8 mouse cellular contexts compared by ENCODE assay signal in the genomic region with DNA sequence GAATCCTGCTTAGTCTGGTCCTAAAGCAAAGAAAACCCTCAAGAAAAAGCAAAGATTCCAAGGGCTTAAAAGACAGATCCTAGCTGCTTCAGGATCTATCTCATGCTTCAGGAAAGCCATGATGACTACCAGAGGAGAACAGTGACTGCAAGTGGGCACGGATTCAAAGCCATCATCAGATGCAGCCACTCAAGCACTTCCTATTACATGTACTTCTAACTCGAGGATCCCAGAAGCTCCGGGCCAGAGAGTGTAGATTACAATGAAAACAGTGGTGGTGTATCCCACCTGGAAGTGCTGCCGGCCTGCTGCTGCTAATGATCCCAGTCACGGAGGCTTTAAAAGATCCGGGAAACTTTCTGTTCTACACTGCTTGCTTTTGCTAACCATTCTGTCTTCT. TPM values are rescaled to one million over a fixed set of nuclear protein-coding genes. Genes with fewer than 3 reads are reported as not detected.
DNase-seq lines count a peak whose midpoint lies in the region; ATAC-seq lines count a peak whose summit lies in the region.

No protein-coding gene starts in this region.

- no peak for ATAC-seq in megakaryocyte, adult 5-6 weeks (ENCODE audit: poor library complexity, severe bottlenecking)
- ATAC-seq in heart, embryonic 14.5 days (ENCODE audit: insufficient number of reproducible peaks, insufficient read depth, low FRiP score, low read depth), result no peak
- no peak for ATAC-seq in liver, embryonic 13.5 days (ENCODE audit: low read depth)
- no peak for ATAC-seq in stomach, embryonic 14.5 days (ENCODE audit: insufficient number of reproducible peaks, insufficient read depth, low FRiP score, low read depth)
- no peak for ATAC-seq in erythroid progenitor cell, adult 5-6 weeks (replicated peaks; ENCODE audit: low FRiP score, poor library complexity, severe bottlenecking)

- peak overlapping the region; percentile 99; the same call in 1 of the 2 replicates for H3K9ac ChIP-seq in heart, embryonic 14.5 days (ENCODE audit: low read length)
- peak overlapping the region; percentile 99 for H3K9ac ChIP-seq in liver, embryonic 13.5 days
- H3K9ac ChIP-seq in stomach, embryonic 14.5 days (replicated peaks; ENCODE audit: low read depth, low read length), result no peak overlapping the region; the same call in 1 of the 2 replicates

- H3K27ac ChIP-seq in heart, embryonic 14.5 days (replicated peaks in 1 of 2; ENCODE audit: control insufficient read depth in 1 of 2, insufficient read depth in 1 of 2, low read depth in 2 of 2, low read length in 2 of 2), result peak overlapping the region in 1 of 2 experiments; percentile 9; a peak in 1 of 4 replicates
- peak overlapping the region; percentile 53; the same call in 1 of the 2 replicates for H3K27ac ChIP-seq in liver, embryonic 13.5 days
- no peak overlapping the region for H3K27ac ChIP-seq in stomach, embryonic 14.5 days (ENCODE audit: low read length)

- no peaks in the 10 kb centered on the region for H3K27me3 ChIP-seq in megakaryocyte, embryonic 14.5 days (replicated peaks)
- H3K27me3 ChIP-seq in heart, embryonic 14.5 days (ENCODE audit: control insufficient read depth, insufficient read depth, low read length), result no peaks in the 10 kb centered on the region
- H3K27me3 ChIP-seq in liver, embryonic 13.5 days, result no peaks in the 10 kb centered on the region
- H3K27me3 ChIP-seq in stomach, embryonic 14.5 days (ENCODE audit: control insufficient read depth, insufficient read depth, low read length), result no peaks in the 10 kb centered on the region

- peaks cover 14% of the 10 kb centered on the region for H3K36me3 ChIP-seq in megakaryocyte, embryonic 14.5 days (replicated peaks; ENCODE audit: low read length)
- 0 out of 2 replicates have a peak, but pooled peaks cover 7% of the 10 kb centered on the region for H3K36me3 ChIP-seq in heart, embryonic 14.5 days (ENCODE audit: control insufficient read depth, insufficient read depth, low read length)
- no peaks in the 10 kb centered on the region for H3K36me3 ChIP-seq in liver, embryonic 13.5 days
- no peaks in the 10 kb centered on the region for H3K36me3 ChIP-seq in stomach, embryonic 14.5 days (ENCODE audit: control insufficient read depth, insufficient read depth, low read length)

- peak overlapping the region; percentile 75 for H3K4me2 ChIP-seq in heart, embryonic 14.5 days (ENCODE audit: low read length)
- peak overlapping the region; percentile 82 for H3K4me2 ChIP-seq in liver, embryonic 13.5 days
- peak overlapping the region; percentile 78 for H3K4me2 ChIP-seq in stomach, embryonic 14.5 days (replicated peaks; ENCODE audit: low read depth, low read length)

- no peak for DNase-seq in liver, embryonic 13.5 days
- no peak for DNase-seq in cerebellum, adult 8-10 months
- DNase-seq in thymus, postnatal 0 days (ENCODE audit: low spot score), result no peak

- H3K4me3 ChIP-seq in megakaryocyte, embryonic 14.5 days (replicated peaks), result peak overlapping the region; percentile 99
- H3K4me3 ChIP-seq in heart, embryonic 14.5 days (ENCODE audit: control insufficient read depth in 1 of 2, insufficient read depth in 1 of 2, low read depth in 1 of 2, low read length in 2 of 2), result peak overlapping the region; percentile 12 to 94; a peak in 3 of 4 replicates
- peak overlapping the region; percentile 95 for H3K4me3 ChIP-seq in liver, embryonic 13.5 days (replicated peaks)
- peak overlapping the region; percentile 66 for H3K4me3 ChIP-seq in stomach, embryonic 14.5 days (ENCODE audit: low read depth, low read length)

- 2% methylated on average over 6 of the region's 6 CpGs for whole genome bisulfite sequencing in heart, embryonic 14.5 days
- WGBS in liver, embryonic 13.5 days (ENCODE audit: insufficient replicate concordance), result 23% methylated on average over 6 of the region's 6 CpGs
- 12% methylated on average over 6 of the region's 6 CpGs for WGBS in stomach, embryonic 14.5 days

- H3K4me1 ChIP-seq in megakaryocyte, embryonic 14.5 days, result peaks cover 67% of the 10 kb centered on the region
- H3K4me1 ChIP-seq in heart, embryonic 14.5 days (ENCODE audit: control insufficient read depth in 2 of 2, insufficient read depth in 2 of 2, low read length in 2 of 2), result peaks cover 14 to 61% of the 10 kb centered on the region in 2 experiments
- H3K4me1 ChIP-seq in liver, embryonic 13.5 days (replicated peaks), result peaks cover 68% of the 10 kb centered on the region
- H3K4me1 ChIP-seq in stomach, embryonic 14.5 days (ENCODE audit: control insufficient read depth, insufficient read depth, low read length), result peaks cover 30% of the 10 kb centered on the region

- no peaks in the 10 kb centered on the region for H3K9me3 ChIP-seq in megakaryocyte, embryonic 14.5 days
- no peaks in the 10 kb centered on the region for H3K9me3 ChIP-seq in heart, embryonic 14.5 days (ENCODE audit: control insufficient read depth, low read length)
- no peaks in the 10 kb centered on the region for H3K9me3 ChIP-seq in liver, embryonic 13.5 days (replicated peaks)
- H3K9me3 ChIP-seq in stomach, embryonic 14.5 days (ENCODE audit: control insufficient read depth, low read depth, low read length), result no peaks in the 10 kb centered on the region

RNA-seq across cellular contexts. Expression of gene Stt3b, which starts 4.0 kb away (rescaled TPM):
- polyA plus RNA-seq in megakaryocyte, embryonic 14.5 days (2012; ENCODE audit: insufficient read depth, low replicate concordance), result 14.7 and 37.2 TPM in 2 replicates
- total RNA-seq in megakaryocyte, adult 5-6 weeks (2015), result 75.4 and 78.1 TPM in 2 replicates
- 54.8 and 61.1 TPM in 2 replicates for total RNA-seq in megakaryocyte, adult 5-6 weeks (2017)
- polyA plus RNA-seq in heart, embryonic 14.5 days (2014; fragmentation: Nextera tagmentation; extraction: Ambion mirVana), result 93.3 and 94.4 TPM in 2 replicates
- polyA plus RNA-seq in liver, embryonic 13.5 days (2015; fragmentation: Nextera tagmentation; extraction: Ambion mirVana), result 62.4 and 72.7 TPM in 2 replicates
- 94.0 and 111 TPM in 2 replicates for polyA plus RNA-seq in stomach, embryonic 14.5 days (2014; fragmentation: Nextera tagmentation; extraction: Ambion mirVana)
- polyA plus RNA-seq in thymus, postnatal 0 days (2015; fragmentation: Nextera tagmentation; extraction: Ambion mirVana), result 55.6 and 56.8 TPM in 2 replicates
- total RNA-seq in erythroid progenitor cell, adult 5-6 weeks (2015; ENCODE audit: low replicate concordance), result 52.6 and 60.8 TPM in 2 replicates
- 46.4 and 54.3 TPM in 2 replicates for total RNA-seq in erythroid progenitor cell, adult 5-6 weeks (2017; ENCODE audit: low replicate concordance)
